Mouse (Mus musculus): ENCODE results near the gene 2310011J03Rik. TPM values are rescaled to one million over a fixed set of nuclear protein-coding genes. Genes with fewer than 3 reads are reported as not detected.

2310011J03Rik gene
- polyA plus RNA-seq, 1 experiment from 2014 or later, result 32.4 TPM

DNA sequence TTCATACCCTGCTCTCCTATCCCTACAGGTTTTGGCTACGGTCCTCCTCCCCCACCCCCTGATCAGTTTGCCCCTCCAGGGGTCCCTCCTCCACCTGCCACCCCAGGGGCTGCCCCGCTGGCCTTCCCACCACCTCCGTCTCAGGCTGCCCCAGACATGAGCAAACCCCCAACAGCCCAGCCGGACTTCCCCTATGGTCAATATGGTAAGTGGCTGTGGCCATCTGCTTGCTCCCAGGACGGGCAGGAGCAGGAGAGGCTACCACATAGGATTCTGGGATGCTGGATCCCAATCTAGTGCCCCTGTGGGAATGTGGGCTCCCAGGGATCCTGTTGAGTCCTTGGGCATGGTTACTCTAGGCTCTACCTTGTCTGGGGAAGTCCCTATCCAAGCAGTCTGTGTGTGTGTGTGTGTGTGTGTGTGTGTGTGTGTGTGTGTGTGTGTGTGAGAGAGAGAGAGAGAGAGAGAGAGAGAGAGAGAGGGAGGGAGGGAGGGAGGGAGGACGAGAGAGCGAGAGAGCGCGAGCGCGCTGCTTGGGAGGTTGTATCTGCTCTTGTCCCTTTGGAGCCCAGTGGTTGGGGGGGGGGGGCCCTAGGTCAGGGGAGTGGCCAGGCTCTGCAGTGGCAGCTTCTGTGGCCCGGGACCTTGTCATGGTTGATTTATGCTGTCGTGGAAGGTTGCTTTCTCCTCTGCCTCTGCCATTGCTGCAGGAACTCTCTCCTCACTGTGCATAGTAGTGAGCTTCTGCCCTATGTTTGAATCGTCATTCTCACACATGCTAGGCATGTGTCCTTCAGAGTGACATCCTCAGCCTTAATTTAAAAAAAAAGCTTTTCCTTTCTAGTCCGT lies 34.9 kb downstream of the 2310011J03Rik start:
- Histone ChIP-seq H3K4me2 (no peak overlapping the region), H3K27ac (no peak overlapping the region), H3K4me3 (no peak overlapping the region), H3K27me3 (no peaks in the 10 kb centered on the region), H3K9ac (no peak overlapping the region), H3K9me3 (replicated peaks) (no peaks in the 10 kb centered on the region), H3K4me1 (replicated peaks) (peaks cover 24% of the 10 kb centered on the region), H3K36me3 (peaks cover 64% of the 10 kb centered on the region)
- ATAC-seq (replicated peaks; ENCODE audit: insufficient number of reproducible peaks, insufficient read depth, low FRiP score, low read depth), result no peak
- 70% methylated on average over 9 of the region's 15 CpGs for WGBS

- Histone ChIP-seq H3K27me3 (no peaks in the 10 kb centered on the region), H3K4me1 (replicated peaks) (peaks cover 25% of the 10 kb centered on the region), H3K9ac (no peak overlapping the region), H3K4me2 (no peak overlapping the region), H3K36me3 (peaks cover 78% of the 10 kb centered on the region), H3K27ac (peak overlapping the region; percentile 70), H3K4me3 (no peak overlapping the region), H3K9me3 (replicated peaks) (no peaks in the 10 kb centered on the region)
- no peak for ATAC-seq (replicated peaks; ENCODE audit: insufficient number of reproducible peaks, insufficient read depth, low FRiP score, low read depth)
- 80% methylated on average over 20 of the region's 20 CpGs for WGBS
These were observed 37.6 kb downstream of the 2310011J03Rik start for GRCm38 (mm10) chr10:80282481-80283441.

- ATAC-seq (replicated peaks; ENCODE audit: insufficient number of reproducible peaks, insufficient read depth, low FRiP score, low read depth), result peak; percentile 44
- Histone ChIP-seq H3K4me2 (no peak overlapping the region), H3K4me3 (no peak overlapping the region), H3K27me3 (no peaks in the 10 kb centered on the region), H3K36me3 (peaks cover 80% of the 10 kb centered on the region), H3K9ac (no peak overlapping the region), H3K4me1 (replicated peaks) (peaks cover 25% of the 10 kb centered on the region), H3K27ac (peak overlapping the region; percentile 70), H3K9me3 (replicated peaks) (no peaks in the 10 kb centered on the region)
- 65% methylated on average over 8 of the region's 8 CpGs for WGBS
These were observed 38.4 kb downstream of the 2310011J03Rik start for GRCm38 (mm10) chr10:80281921-80282371.

DNA sequence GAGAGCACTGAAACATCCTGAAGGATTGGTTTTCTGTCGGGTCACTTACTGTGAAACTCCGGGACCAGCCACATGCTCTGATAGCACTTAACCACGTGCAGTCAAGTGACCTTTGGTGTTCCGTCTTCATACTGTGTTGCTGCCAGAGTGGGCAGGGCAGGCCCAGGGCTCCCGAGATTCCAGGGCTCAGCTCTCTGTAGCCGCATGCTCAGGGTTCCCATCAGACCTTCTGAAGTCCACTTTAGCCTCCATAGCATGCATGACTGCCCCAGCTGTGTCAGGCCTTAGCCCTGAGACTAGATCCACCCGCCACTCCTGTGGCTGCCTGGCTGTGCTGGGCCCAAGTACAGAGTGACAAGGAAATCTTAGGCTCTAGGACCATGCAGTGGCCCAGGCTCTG lies 39.0 kb downstream of the 2310011J03Rik start:
- Histone ChIP-seq H3K4me1 (replicated peaks) (peaks cover 25% of the 10 kb centered on the region), H3K9ac (0 out of 2 replicates have a peak overlapping the region, but pooled peaks have one; percentile 19), H3K4me2 (no peak overlapping the region), H3K36me3 (peaks cover 78% of the 10 kb centered on the region), H3K27me3 (no peaks in the 10 kb centered on the region), H3K4me3 (no peak overlapping the region), H3K27ac (peak overlapping the region; percentile 70), H3K9me3 (replicated peaks) (no peaks in the 10 kb centered on the region)
- 49% methylated on average over 7 of the region's 7 CpGs for WGBS
- ATAC-seq (replicated peaks; ENCODE audit: insufficient number of reproducible peaks, insufficient read depth, low FRiP score, low read depth), result no peak; the same call in 1 of the 2 replicates

DNA sequence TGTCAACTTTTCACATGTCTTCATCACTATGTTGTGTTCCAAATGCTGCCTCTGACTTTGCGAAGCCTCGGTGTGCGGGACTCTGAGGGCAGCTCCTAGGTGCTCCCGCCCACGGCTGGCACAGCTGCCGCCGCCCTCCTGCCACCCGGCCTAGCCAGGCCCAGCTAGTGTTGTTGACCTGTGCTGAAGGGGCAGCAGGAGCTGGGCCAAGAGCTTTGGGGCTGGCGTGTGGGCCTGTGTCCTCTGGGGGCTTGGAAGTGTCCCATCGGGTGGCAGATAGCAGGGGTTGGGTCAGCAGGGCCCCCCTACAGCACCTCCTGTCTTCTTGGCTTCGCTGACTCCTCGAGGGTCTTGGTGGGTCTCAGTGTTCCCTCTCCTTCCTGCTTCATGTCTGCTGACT lies 41.1 kb downstream of the 2310011J03Rik start:
- no peaks in the 10 kb centered on the region for H3K27me3 ChIP-seq
- ATAC-seq (replicated peaks; ENCODE audit: insufficient number of reproducible peaks, insufficient read depth, low FRiP score, low read depth), result no peak
- WGBS, result 87% methylated on average over 12 of the region's 12 CpGs

DNA sequence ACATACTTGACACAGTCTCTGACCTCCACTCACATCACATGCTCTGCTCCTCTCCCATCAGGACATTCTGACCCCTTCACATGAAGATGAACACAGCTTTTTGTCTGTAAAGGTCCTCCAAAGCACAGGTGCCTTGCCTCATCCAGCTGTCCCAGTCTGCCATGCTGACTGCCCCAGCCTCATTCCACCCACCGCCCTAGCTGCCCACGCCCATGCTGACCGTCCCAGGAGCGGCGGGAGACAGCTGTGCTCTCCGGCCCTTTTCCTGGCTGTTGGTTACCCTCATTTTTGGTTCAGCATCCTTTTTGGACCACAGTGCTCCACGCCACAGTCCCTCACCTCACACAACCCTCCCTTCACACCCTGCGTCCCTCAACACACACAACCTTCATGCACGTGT lies 41.9 kb downstream of the 2310011J03Rik start:
- Histone ChIP-seq H3K9ac (no peak overlapping the region), H3K9me3 (replicated peaks) (no peaks in the 10 kb centered on the region), H3K4me2 (no peak overlapping the region), H3K27ac (no peak overlapping the region), H3K27me3 (no peaks in the 10 kb centered on the region), H3K4me3 (no peak overlapping the region), H3K36me3 (peaks cover 75% of the 10 kb centered on the region), H3K4me1 (replicated peaks) (peaks cover 32% of the 10 kb centered on the region)
- ATAC-seq (replicated peaks; ENCODE audit: insufficient number of reproducible peaks, insufficient read depth, low FRiP score, low read depth), result no peak
- WGBS, result 90% methylated on average over 9 of the region's 9 CpGs

More for the DNA sequence above, 41.1 kb downstream of the 2310011J03Rik start:
- Histone ChIP-seq H3K27ac (no peak overlapping the region), H3K9ac (no peak overlapping the region), H3K4me2 (no peak overlapping the region), H3K4me1 (replicated peaks) (peaks cover 25% of the 10 kb centered on the region), H3K9me3 (replicated peaks) (no peaks in the 10 kb centered on the region), H3K36me3 (peaks cover 77% of the 10 kb centered on the region), H3K4me3 (no peak overlapping the region)

DNA sequence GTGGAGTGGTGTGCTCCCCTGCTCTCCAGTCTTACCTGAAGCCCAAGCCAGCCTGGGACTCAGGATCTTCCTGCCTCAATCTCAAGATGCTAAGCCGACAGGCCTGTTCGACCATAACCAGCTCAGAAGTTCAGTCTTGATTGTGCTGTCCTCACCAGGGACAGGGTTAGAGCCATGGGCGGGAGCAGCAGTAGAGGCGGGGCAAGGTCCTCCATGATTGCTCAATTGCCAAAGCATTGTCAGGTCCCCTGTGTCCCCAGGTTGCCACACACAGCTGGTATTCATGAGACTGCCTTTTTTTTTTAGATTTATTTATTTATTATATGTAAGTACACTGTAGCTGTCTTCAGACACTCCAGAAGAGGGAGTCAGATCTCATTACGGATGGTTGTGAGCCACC lies 44.1 kb downstream of the 2310011J03Rik start:
- H3K9ac ChIP-seq, result no peak overlapping the region
- no peaks in the 10 kb centered on the region for H3K27me3 ChIP-seq
- H3K4me2 ChIP-seq, result no peak overlapping the region
- no peak overlapping the region for H3K4me3 ChIP-seq
- 81% methylated on average over 5 of the region's 5 CpGs for WGBS
- no peaks in the 10 kb centered on the region for H3K9me3 ChIP-seq (replicated peaks)
- ATAC-seq (replicated peaks; ENCODE audit: insufficient number of reproducible peaks, insufficient read depth, low FRiP score, low read depth), result no peak
- H3K36me3 ChIP-seq, result peaks cover 68% of the 10 kb centered on the region
- H3K27ac ChIP-seq, result no peak overlapping the region
- peaks cover 31% of the 10 kb centered on the region for H3K4me1 ChIP-seq (replicated peaks)

GRCm38 (mm10) chr10:80273847-80274246 lies 46.5 kb downstream of the 2310011J03Rik start:
- H3K4me3 ChIP-seq, result no peak overlapping the region
- H3K9me3 ChIP-seq (replicated peaks), result no peaks in the 10 kb centered on the region
- WGBS, result 71% methylated on average over 3 of the region's 3 CpGs
- no peaks in the 10 kb centered on the region for H3K27me3 ChIP-seq
- H3K27ac ChIP-seq, result no peak overlapping the region
- no peak overlapping the region for H3K9ac ChIP-seq
- peaks cover 50% of the 10 kb centered on the region for H3K36me3 ChIP-seq
- H3K4me1 ChIP-seq (replicated peaks), result peaks cover 44% of the 10 kb centered on the region
- H3K4me2 ChIP-seq, result no peak overlapping the region
- 0 out of 2 replicates have a peak, but pooled peaks have one; percentile 7 for ATAC-seq (replicated peaks; ENCODE audit: insufficient number of reproducible peaks, insufficient read depth, low FRiP score, low read depth)

DNA sequence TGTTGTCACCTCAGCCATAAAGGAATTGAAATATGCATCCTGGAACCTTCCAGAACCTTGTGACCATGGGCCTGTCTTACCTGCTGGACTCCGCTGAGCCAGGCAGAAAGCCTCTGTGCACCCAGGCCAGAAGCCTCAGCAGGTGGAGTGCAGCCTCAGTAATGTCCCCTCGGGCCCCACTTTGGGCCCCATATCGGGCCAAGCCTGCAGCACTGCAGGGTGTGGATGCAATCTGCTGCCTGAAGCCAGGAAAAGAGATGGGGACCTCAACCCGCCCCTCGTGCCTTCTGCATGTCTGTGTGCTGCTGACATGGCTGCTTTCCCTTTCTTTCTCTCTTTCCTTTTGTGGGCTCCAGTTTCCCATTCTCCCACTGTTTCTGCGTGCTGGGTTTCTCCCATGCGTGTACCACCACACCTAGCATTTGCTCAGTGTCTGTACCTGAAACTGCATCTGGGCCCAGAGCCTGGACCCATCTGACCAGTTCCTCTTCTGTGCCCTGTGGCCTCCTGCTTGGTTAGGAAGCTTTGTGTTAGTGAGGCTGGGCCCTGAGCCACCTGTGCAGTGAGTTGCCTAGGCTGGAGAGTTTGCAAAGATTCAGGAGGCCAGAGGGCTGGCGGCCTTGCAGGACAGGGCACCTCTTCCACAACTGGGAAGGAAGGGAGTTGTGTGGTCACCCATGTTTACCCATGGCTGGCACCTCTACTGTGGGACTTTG lies 48.3 kb downstream of the 2310011J03Rik start:
- 88% methylated on average over 8 of the region's 8 CpGs for WGBS
- no peak overlapping the region for H3K4me3 ChIP-seq
- peaks cover 36% of the 10 kb centered on the region for H3K36me3 ChIP-seq
- H3K9me3 ChIP-seq (replicated peaks), result no peaks in the 10 kb centered on the region
- no peak overlapping the region; the same call in 1 of the 2 replicates for H3K9ac ChIP-seq
- no peaks in the 10 kb centered on the region for H3K27me3 ChIP-seq
- H3K4me2 ChIP-seq, result no peak overlapping the region
- ATAC-seq (replicated peaks; ENCODE audit: insufficient number of reproducible peaks, insufficient read depth, low FRiP score, low read depth), result no peak
- H3K27ac ChIP-seq, result no peak overlapping the region
- peaks cover 63% of the 10 kb centered on the region for H3K4me1 ChIP-seq (replicated peaks)

- Histone ChIP-seq H3K9me3 (replicated peaks) (no peaks in the 10 kb centered on the region), H3K9ac (peak overlapping the region; percentile 18; the same call in 1 of the 2 replicates), H3K27ac (no peak overlapping the region), H3K36me3 (peaks cover 30% of the 10 kb centered on the region), H3K4me2 (no peak overlapping the region), H3K27me3 (no peaks in the 10 kb centered on the region), H3K4me3 (no peak overlapping the region), H3K4me1 (replicated peaks) (peaks cover 70% of the 10 kb centered on the region)
- WGBS, result 71% methylated on average over 5 of the region's 5 CpGs
- no peak for ATAC-seq (replicated peaks; ENCODE audit: insufficient number of reproducible peaks, insufficient read depth, low FRiP score, low read depth)
These were observed 49.0 kb downstream of the 2310011J03Rik start for GRCm38 (mm10) chr10:80271186-80271843.
